Mouse (Mus musculus) myocyte (in vitro differentiated cells): ENCODE measurements around the gene Zfp114.
A peak's percentile ranks its signal among the peaks of the same experiment; 100 is the strongest.

ENCODE experiments used
- CEBPB ChIP-seq: IDR thresholded peaks from 2 replicates; pipeline ENCODE4 v1.6.1; 2011; ENCODE audit warnings: mild to moderate bottlenecking, moderate library complexity; ENCODE audit not compliant: poor library complexity, insufficient read depth, severe bottlenecking
- MAX ChIP-seq: IDR thresholded peaks from one replicate; pipeline ENCODE4 v1.6.1; 2011; ENCODE audit warnings: low read depth, mild to moderate bottlenecking, control low read depth
- MYOD1 ChIP-seq, 3 experiments: IDR thresholded peaks; one replicate each; pipeline ENCODE4 v1.6.1; 2011; ENCODE audit warnings: control low read depth in 2 of 3, low read depth in 2 of 3, mild to moderate bottlenecking in 2 of 3, moderate library complexity in 1 of 3; ENCODE audit not compliant: insufficient read length in 2 of 3, control insufficient read depth in 1 of 3
- MYOG ChIP-seq, 3 experiments: IDR thresholded peaks; one replicate each; pipeline ENCODE4 v1.6.1; 2011; ENCODE audit warnings: control low read depth in 2 of 3, low read depth in 2 of 3, mild to moderate bottlenecking in 2 of 3; ENCODE audit not compliant: insufficient read length in 2 of 3, control insufficient read depth in 1 of 3, insufficient read depth in 1 of 3
- POLR2A ChIP-seq: IDR thresholded peaks from one replicate; pipeline ENCODE4 v1.6.1; 2011; ENCODE audit warnings: low read depth, mild to moderate bottlenecking, control low read depth, moderate library complexity; ENCODE audit not compliant: insufficient read length
- POLR2AphosphoS2 ChIP-seq: IDR thresholded peaks from one replicate; pipeline ENCODE4 v1.6.1; 2011; ENCODE audit warnings: low read depth, control low read depth; ENCODE audit not compliant: insufficient read length
- REST ChIP-seq: IDR thresholded peaks from one replicate; pipeline ENCODE4 v1.6.1; 2011; ENCODE audit warnings: mild to moderate bottlenecking, control low read depth, moderate library complexity; ENCODE audit not compliant: insufficient read depth, insufficient read length
- TCF12 ChIP-seq: IDR thresholded peaks from one replicate; pipeline ENCODE4 v1.6.1; 2011; ENCODE audit warnings: mild to moderate bottlenecking, control low read depth; ENCODE audit not compliant: poor library complexity, insufficient read depth, severe bottlenecking
- TCF3 ChIP-seq: IDR thresholded peaks from one replicate; pipeline ENCODE4 v1.6.1; 2011; ENCODE audit warnings: low read depth, control low read depth; ENCODE audit not compliant: insufficient read length
- USF1 ChIP-seq: IDR thresholded peaks from one replicate; pipeline ENCODE4 v1.6.1; 2011; ENCODE audit warnings: low read depth, mild to moderate bottlenecking, control low read depth, moderate library complexity

GRCm38 (mm10) chr7:24133996-24134828, 40.6 kb upstream of the Zfp114 start, which contains the start of gene Zfp235:
- TF ChIP-seq POLR2AphosphoS2 (peak; percentile 82), POLR2A (peak; percentile 76), USF1 (no peak), CEBPB (no peak), MAX (no peak), MYOD1 (IDR thresholded peaks at IDR 0.05; ENCODE audit: control insufficient read depth in 1 of 3, insufficient read length in 2 of 3, low read depth in 2 of 3) (no peak), TCF3 (no peak), REST (no peak), TCF12 (no peak), MYOG (IDR thresholded peaks at IDR 0.05; ENCODE audit: control insufficient read depth in 1 of 3, insufficient read depth in 1 of 3, insufficient read length in 2 of 3, low read depth in 2 of 3) (no peak)
